Mouse (Mus musculus) thymus, adult 2 months (tissue): Measurements from ENCODE around the gene Dkk3.

Experiments
- CTCF ChIP-seq: fragments of 200-500 bp; IDR thresholded peaks from 2 replicates; pipeline ENCODE4 v1.5.1; 2012; ENCODE audit warnings: mild to moderate bottlenecking, control low read depth, low read length, moderate library complexity, borderline replicate concordance; ENCODE audit not compliant: control insufficient read depth, poor library complexity, insufficient read depth; ENCODE audit errors: extremely low read depth
- POLR2A ChIP-seq: fragments of 200-500 bp; IDR thresholded peaks from 2 replicates; pipeline ENCODE4 v1.6.1; 2012; ENCODE audit warnings: mild to moderate bottlenecking, low read length, control low read depth, moderate library complexity; ENCODE audit not compliant: control insufficient read depth, poor library complexity, insufficient read depth; ENCODE audit errors: extremely low read depth

- TF ChIP-seq CTCF (no peak), POLR2A (no peak)
Observed at GRCm38 (mm10) chr7:112138168-112138508, 20.7 kb downstream of the Dkk3 start.
